Mouse (Mus musculus): Measurements from ENCODE around the gene Clybl.

The Clybl gene

DNA sequence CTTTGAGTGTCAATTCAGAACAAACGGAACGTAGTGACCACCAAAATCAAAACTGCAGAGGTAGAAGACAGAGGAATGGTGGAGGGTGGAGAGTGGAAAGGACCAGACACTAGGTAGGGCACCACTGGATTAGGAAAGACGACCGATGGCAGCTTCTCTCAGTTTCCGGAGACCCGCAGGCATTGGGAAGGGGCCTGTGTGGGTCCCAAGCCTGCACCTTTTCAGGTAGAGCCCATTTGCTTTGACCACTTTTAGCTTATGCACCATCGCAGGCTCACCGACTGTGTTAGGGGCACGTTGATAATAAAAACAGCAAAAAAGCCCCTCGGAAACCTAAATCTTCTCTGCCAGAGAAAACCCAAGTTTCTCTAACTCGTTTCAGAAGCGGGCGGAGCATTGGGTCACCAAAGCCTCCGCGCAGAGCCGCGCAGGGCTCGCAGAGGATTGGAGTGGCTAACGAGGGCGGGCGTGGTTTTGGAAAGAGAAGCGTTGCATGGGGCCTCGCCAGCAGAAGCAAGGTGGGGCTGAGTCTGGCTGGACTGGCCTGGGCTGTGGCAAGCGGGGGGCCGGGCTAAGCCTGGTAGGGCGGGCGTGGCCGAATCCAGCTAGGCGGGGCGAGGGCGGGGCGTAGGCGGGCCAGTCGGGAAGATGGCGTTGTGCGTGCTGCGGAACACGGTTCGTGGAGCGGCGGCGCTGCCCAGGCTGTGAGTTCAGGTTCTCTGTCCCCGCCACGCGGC is at the start of gene Clybl:
Gene Clybl (plus strand): TSS at position 627 of the 737 bp plus-strand sequence.
- peak; percentile 95 for DNase-seq (ENCODE audit: inconsistent ontology term)

DNA sequence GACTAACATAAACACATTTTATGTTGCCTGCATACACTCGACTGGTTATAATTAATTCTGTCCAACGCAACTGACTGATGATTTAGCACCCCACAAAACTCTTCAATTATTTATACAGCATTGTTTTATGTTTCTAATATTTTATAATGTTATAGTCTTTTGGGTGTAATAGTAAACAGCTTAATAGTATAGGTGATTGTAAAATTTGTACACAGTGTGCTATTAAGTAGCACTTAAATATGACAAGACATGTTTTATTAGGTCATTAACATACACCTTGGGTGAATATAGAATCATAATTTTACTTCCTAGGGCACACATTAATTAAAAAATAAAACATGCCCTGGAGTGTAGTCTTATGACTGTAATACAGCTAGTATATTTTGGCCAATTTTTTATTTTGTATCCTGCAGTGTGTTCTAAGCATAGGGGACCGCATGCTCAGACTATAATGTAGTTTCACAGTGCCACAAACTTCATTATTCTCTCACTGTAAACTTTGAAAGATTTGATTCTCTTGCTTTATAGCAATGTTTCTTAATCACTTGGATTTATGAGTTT is 45.1 kb upstream of the Clybl start:
- DNase-seq (ENCODE audit: inconsistent ontology term), result no peak

DNA sequence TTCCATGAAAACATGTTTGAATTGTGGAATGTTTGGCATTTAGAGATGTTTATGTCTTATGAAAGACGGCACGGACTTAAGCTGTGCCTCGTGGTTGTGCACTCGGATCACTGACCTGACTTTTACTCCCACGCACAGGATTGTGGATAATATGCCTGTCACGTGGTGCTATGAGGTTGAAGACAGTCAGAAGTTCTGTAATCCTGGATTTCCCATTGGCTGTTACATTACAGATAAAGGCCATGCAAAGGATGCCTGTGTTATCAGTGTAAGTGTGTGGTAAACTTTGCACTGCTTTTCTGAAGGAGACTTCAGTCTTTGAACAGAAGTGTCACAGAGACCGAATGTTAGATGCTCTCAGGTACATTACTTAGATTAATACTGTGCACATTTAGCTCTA is 44.3 kb upstream of the Clybl start:
- DNase-seq (ENCODE audit: inconsistent ontology term), result no peak

- DNase-seq (ENCODE audit: inconsistent ontology term), result peak; percentile 5
Measured at GRCm38 (mm10) chr14:122140126-122140525, 41.4 kb upstream of the Clybl start.

- no peak for DNase-seq (ENCODE audit: inconsistent ontology term)
Measured at GRCm38 (mm10) chr14:122143585-122144269, 37.8 kb upstream of the Clybl start.

- DNase-seq (ENCODE audit: inconsistent ontology term), result no peak
Measured at GRCm38 (mm10) chr14:122145374-122145773, 36.1 kb upstream of the Clybl start.

DNA sequence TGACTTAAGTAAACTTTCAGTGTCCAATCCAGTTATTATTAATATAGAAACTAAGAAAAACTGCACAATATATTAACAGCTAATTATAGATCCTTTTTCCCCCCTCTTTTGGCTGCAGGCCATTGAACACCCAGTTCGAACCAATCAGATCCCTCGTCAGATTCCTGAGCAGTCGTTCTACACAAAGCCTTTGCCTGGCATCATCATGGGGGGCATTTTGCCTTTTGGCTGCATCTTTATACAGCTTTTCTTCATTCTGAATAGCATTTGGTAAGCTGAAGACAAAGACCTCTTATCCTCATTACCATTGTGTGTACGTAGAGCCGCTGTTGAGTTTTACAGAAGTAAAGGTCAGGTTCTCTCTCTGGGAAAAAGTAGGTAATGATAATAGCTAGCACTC is 30.9 kb upstream of the Clybl start:
- no peak for DNase-seq (ENCODE audit: inconsistent ontology term)

DNA sequence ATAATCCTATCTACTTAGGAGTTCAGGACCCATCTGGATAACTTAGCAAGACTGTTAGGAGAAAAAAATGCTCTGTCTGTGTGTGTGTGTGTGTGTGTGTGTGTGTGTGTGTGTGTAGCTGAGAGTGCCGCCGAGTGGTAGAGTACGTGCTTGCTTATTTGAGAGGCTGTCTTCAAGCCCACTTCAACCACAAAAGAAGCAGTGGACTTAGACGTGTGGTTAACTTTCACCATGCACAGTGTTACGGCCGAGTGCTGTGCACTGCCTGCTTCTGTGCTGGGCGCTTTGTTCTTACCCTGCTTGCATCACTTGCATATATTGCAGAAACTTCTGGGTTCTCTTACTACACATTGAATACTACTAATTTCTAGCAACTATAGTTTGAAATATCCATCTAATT is 23.8 kb upstream of the Clybl start:
- no peak for DNase-seq (ENCODE audit: inconsistent ontology term)

DNA sequence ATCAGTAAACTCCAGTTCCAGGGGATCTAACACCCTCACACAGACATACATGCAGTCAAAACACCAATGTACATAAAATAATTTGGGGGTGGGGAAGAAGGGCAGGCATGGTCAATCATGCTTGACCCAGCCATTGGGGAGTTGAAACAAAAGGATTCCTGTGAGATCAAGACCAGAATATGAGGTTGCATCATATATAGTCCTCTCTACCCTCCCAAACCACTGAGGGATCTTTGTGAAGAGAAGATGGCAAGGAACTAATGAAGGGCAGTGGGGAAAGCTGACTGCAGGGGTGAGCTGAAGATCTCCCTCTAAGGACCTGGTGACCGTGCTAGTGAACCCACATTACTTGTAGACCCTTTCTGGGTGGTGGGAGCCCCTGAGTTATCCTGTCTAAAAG is 20.6 kb upstream of the Clybl start:
- DNase-seq (ENCODE audit: inconsistent ontology term), result no peak

DNA sequence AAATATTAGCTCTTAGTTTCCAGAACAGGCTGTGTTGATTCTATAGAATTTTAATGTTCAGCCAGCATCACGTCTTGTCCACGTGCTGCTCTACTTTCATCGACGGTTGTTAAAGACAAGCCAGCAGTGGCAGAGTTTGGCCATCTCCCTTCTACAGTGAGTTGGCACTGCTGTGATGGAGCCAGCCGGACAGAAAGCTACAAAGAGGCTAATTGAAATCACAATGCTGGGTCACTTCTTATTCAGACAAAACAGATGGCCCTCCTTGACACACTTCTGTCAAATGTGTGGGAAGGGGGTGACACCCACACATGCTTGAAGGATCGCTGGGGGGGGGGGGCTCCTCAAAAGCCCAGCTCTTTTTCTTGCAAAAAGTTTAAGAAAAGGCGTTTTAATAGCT is 12.6 kb upstream of the Clybl start:
- no peak for DNase-seq (ENCODE audit: inconsistent ontology term)

DNA sequence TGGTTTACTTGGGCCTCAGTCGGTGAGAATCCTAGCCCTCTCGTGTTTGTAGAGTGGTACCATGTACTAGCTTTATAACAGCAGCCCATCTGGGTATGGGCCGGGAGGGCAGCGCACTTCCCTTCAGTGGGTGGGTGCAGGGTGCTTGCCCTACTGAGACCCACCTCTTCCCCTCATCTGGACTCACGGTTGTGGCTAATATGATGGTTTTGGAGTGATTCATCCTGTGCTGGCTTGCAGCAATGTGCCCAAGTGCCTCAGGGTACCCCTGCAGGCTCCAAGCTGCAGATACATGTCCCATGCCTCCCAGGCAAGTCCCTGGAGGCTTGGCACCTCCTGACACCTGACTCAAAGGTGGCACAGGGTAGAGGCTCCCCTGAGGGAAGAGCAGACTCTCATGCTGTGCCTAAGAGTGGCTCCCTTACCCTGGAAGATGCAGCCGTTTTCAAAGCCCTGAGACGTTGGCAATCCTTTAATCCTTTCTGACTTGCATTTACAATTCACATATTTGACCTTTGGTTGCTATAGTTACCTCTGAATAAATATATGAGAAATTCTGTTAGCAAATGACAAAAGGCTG is 11.2 kb upstream of the Clybl start:
- DNase-seq (ENCODE audit: inconsistent ontology term), result no peak

GRCm38 (mm10) chr14:122171031-122171430 is 10.5 kb upstream of the Clybl start:
- no peak for DNase-seq (ENCODE audit: inconsistent ontology term)

DNA sequence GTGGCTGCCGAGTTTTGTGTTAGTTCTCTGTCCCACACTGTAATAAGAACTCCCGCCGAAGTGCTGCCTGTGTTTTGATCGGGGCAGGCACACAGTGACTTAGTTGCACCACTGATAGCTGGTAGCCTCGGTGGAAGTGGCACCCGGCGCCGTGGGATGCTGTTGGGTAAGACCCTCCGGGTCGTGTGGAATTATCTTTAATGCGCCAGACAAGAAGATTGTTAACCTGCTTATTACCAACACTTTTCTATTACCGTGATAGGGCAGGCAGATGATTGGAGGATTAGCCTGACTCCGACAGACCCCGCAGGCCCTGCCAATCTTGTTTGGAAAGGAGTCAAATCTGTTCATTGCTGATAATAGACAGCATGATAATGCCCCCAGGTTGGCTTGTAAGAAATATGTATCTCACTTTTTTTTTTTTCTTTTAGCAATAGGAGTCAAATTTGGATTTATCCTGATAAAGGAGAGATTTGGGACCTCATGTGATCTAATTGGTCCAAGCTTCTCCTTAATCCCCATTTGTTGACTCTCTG is 5.2 kb upstream of the Clybl start:
- no peak for DNase-seq (ENCODE audit: inconsistent ontology term)

- no peak for DNase-seq (ENCODE audit: inconsistent ontology term)
Measured at GRCm38 (mm10) chr14:122179262-122179661, 2.2 kb upstream of the Clybl start.

DNA sequence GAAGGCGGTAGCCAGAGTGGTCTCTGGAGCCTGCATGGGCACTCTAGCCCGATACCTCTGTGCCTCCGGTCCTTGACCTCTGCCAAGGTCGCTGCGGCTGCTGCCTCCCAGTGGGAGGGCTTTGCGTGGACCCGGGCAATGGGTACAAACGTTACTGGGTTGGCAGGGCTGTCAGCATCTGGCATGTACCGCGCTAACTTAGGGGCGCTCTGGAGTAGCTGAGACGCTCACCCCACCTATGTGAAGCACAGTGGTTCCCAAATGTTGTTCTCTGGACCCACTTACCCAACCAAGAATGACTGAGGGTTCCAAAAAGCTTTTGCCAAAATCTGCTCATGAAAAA is 282 bp downstream of the Clybl start:
- DNase-seq (ENCODE audit: inconsistent ontology term), result no peak

GRCm38 (mm10) chr14:122182220-122182619 is 716 bp downstream of the Clybl start:
- DNase-seq (ENCODE audit: inconsistent ontology term), result no peak

GRCm38 (mm10) chr14:122183974-122184373 is 2.5 kb downstream of the Clybl start:
- DNase-seq (ENCODE audit: inconsistent ontology term), result no peak

- DNase-seq (ENCODE audit: inconsistent ontology term), result no peak
Measured at GRCm38 (mm10) chr14:122188250-122188649, 6.7 kb downstream of the Clybl start.

- peak; percentile 34 for DNase-seq (ENCODE audit: inconsistent ontology term)
Measured at GRCm38 (mm10) chr14:122189901-122190300, 8.4 kb downstream of the Clybl start.

- DNase-seq (ENCODE audit: inconsistent ontology term), result no peak
Measured at GRCm38 (mm10) chr14:122190527-122190926, 9.0 kb downstream of the Clybl start.

DNA sequence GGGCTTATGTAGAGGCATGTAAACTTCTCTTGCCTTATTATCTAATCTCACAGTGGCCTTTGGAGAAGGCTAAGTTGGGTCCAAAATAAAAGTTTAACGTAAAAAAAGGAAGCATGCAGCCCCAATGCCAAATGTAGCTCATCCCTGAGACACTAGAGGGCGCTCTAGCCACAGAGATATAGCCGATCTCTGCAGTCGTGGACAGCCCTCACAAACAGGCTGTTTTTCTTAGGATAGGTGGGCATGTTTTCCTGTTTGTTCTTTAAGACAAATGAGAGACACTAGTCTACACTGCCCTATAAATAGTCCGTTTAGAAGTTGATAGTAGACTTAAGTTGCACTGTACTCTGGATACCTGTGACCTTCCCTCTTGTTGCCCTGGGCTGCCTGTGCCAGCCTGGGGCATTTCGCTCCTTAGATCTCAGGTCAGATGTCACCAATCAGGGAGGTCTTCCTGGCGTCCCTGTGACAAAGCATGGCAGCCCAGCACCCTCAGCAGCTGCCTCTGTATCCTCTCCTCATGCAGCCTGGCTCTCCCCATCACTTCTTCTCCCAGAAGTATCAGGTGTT is 9.5 kb downstream of the Clybl start:
- DNase-seq (ENCODE audit: inconsistent ontology term), result peak; percentile 31

DNA sequence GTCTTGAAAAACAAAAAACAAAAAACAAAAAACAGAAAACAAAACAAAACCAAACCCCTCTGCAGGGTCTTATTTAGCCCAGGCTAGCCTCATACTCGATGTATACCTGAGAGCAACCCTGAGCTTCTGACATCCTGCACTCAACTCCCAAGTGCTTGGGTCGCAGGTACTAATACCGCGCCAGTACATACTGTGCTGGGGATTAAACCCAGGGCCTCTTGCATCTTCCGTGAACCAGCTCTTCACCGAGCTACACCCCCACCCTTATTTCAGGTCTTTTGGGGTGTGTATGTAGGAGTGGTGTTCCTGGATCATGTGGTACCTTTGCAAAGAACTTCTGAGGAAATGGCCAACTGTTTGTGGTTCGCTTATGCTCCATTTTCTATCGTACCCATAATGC is 13.1 kb downstream of the Clybl start:
- no peak for DNase-seq (ENCODE audit: inconsistent ontology term)

Data from Muller cell, postnatal 12 days (primary cell).